Mouse (Mus musculus) neural tube, embryonic 12.5 days (tissue): ENCODE measurements around the gene Saa3. TPM values are rescaled to one million over a fixed set of nuclear protein-coding genes. Genes with fewer than 3 reads are reported as not detected.

Experiments
- polyA plus RNA-seq: library from polyadenylated mRNA; unstranded; fragments of >200 nt; fragmentation: Nextera tagmentation; extraction: Ambion mirVana; gene quantifications from 2 replicates; pipeline ENCODE4 v1.2.1, GENCODE M21; 2016

Gene Saa3
- polyA plus RNA-seq, 1 experiment from 2014 or later, result not detected

Other genes starting within 250 kb of the Saa3 start
- gene Sergef, start 75.9 kb downstream of the Saa3 start, polyA plus RNA-seq, result 21.1 and 24.4 TPM in 2 replicates
- gene Tph1, start 43.2 kb downstream of the Saa3 start, polyA plus RNA-seq, result 0.93 and 1.7 TPM in 2 replicates
- gene Saal1, start 5.0 kb downstream of the Saa3 start, polyA plus RNA-seq, result 24.3 and 26.1 TPM in 2 replicates
- gene Saa4, start 16.9 kb upstream of the Saa3 start, polyA plus RNA-seq, result not detected in 2 replicates
- gene Saa1, start 27.3 kb upstream of the Saa3 start, polyA plus RNA-seq, result 1.5 and 1.6 TPM in 2 replicates
- 0.74 TPM in 1 of 2 replicates, not detected in the other for gene Saa2, start 36.1 kb upstream of the Saa3 start, polyA plus RNA-seq
- gene Hps5, start 80.4 kb upstream of the Saa3 start, polyA plus RNA-seq, result 22.7 and 23.5 TPM in 2 replicates
- 46.4 and 48.1 TPM in 2 replicates for gene Gtf2h1, start 80.4 kb upstream of the Saa3 start, polyA plus RNA-seq
- gene Ldha, start 125.8 kb upstream of the Saa3 start, polyA plus RNA-seq, result 847 and 930 TPM in 2 replicates
- 0.26 TPM in 1 of 2 replicates, not detected in the other for gene Ldhc, start 145.5 kb upstream of the Saa3 start, polyA plus RNA-seq
- 338 and 348 TPM in 2 replicates for gene Tsg101, start 204.3 kb upstream of the Saa3 start, polyA plus RNA-seq
- gene Uevld, start 242.8 kb upstream of the Saa3 start, polyA plus RNA-seq, result 7.3 and 7.9 TPM in 2 replicates